Mouse (Mus musculus) c-Kit-positive CD71-negative TER-119-negative erythroid progenitor cells, embryonic 14.5 days (primary cell): ENCODE data around the gene Gm29133.

Experiments
- DNase-seq: peaks from one replicate; pipeline ENCODE4 v3.0.0-alpha.2; 2013; ENCODE audit warnings: low read depth

Gene Gm29133

GRCm38 (mm10) chr3:75747897-75748296, at the start of gene Gm29133:
Gene Gm29133 (plus strand): TSS chr3:75748197.
- DNase-seq = no peak

DNA sequence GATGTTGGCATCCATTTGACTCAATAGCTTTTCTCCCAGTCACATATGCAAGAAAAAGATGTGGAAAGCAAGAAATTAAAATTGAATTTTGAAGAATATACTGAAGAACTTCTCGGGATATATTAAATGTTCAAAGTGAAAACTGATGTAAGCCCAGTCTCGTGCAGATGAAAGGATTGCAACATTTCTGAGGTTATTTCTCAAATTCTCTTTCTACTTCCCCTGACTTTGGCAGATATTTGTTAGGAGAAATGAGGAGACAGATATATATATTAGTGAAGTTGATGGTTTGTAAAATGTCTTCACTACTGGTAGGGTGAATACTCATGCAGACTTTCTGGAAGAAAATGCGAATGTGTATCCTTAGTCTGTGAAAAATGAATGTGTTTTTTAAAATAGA, 48.9 kb upstream of the Gm29133 start:
- no peak for DNase-seq

- DNase-seq = no peak
These were observed 46.7 kb upstream of the Gm29133 start for GRCm38 (mm10) chr3:75701336-75701735.

DNA sequence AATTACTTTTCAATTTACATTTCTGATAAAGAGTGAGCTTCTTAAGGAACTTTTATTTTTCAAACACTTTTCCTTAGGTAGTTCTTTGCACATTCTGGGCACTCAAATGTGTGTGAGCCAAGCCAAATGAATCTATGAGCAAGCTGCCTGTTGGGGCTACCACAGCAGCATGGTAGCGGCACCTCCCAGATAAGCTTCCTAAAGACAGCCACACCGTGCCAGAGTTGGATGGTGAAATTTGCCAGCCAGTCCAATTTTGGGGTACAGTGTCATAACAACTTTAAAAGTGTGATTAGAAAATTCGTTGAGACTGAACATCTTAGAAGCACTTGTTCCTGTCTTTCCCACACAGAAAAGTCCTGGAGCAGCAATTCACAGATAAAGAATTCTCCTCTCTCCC, 41.5 kb upstream of the Gm29133 start:
- no peak for DNase-seq

- DNase-seq = no peak
These were observed 34.2 kb upstream of the Gm29133 start for GRCm38 (mm10) chr3:75713678-75714295.

DNA sequence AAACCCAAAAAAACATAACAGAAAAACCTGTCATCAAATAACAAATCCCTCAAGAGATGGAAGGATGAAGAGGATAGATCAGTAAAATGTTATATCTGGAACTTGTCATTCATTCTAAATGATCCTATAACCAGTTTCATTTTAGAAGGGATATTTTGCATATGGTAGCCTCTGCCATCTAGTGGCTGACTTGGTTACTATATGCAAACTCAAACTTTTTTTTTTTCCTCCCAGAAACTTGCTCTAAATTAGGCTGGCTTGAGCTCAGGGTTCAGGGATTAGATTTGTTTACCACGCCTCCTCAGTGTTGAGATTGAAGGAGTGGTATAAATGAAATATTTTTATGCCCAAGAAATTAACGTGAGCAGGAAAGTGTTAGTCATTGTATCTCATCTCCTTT, 27.3 kb upstream of the Gm29133 start:
- no peak for DNase-seq

DNA sequence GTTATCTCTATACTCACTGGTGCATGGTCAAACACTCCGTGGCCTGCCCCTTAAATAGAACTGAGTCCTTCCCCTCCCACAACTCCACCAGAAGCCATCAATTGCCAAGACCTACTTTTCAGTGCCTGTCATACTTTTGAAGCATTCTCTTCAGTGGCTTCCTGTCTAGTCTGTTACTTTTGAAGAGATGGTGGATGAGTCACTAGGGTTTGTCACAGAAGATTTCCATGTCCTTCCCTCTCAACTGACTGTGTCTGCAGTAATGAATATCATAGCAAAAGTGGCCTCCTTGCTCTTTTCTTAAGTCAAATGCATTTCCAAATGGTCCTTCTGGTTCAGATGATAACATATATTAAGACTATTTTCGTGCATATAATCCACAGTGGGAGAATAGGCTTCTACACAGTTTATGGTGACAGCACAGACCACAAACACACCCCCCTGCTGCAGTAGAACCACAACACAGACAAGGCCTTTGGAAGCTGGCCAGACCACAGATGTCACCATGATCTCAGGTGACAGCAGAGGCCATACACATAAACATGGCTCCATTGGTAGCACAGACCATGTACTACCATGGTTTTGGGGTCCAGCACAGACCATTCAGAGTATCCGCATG, 16.9 kb upstream of the Gm29133 start:
- no peak for DNase-seq

DNA sequence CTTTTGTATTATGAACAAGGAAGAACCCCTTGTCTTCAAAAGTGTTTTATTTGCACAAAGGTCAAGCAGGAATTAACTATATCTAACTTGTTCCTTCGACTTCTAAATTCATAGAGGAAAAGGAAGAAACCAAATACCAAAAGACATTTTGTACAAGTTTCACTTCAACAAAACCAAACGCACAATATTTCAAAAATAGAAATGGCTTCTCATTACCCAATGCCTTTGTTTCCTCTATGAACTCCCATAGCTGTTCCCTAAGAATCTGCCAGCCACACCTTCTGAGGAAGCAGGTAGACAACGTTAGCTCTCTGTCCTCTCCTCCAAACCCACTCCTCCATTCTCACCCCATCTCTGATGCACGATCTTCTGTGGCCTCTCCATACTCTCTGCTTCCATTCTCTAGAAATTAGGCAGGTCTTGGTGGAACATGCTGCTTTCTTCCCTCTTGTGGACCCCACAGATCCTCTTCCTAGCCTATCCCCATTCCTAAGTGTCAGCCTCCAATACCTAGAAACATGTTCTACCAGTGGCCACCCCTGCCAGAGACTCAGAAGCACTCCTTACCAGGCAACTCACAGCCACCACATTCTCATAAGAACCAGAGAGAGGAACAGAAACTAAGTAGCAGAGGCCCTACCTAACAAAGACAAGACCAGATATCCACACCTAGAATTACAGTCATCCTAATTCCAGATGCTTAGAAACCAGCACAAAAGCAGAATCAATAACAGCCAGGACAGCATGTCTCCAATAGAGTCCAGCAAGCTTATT, 4.1 kb upstream of the Gm29133 start:
- DNase-seq = no peak

GRCm38 (mm10) chr3:75745343-75745742, 2.7 kb upstream of the Gm29133 start:
- no peak for DNase-seq

GRCm38 (mm10) chr3:75763351-75763750, 15.4 kb downstream of the Gm29133 start:
- DNase-seq = no peak

- no peak for DNase-seq
These were observed 26.3 kb downstream of the Gm29133 start for GRCm38 (mm10) chr3:75774253-75774652.

DNA sequence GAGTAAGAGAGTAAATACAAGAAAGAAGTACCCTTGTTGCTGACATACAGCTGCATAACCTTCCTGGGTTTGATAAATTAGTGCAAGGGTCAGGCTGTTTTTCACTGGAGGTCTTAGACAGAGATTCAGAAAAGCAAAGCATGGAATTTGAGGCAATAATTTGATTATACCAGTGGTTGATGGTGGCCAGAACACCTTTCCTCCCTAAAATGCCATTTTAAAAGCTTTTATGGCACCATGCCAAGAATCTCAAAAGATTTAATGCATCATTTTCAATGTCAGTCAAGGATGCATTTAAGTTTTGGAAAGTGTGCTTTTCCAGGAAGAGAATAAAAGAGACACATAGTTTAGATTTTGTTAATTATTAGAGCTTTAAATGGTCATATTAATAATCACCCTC, 60.0 kb downstream of the Gm29133 start:
- no peak for DNase-seq

DNA sequence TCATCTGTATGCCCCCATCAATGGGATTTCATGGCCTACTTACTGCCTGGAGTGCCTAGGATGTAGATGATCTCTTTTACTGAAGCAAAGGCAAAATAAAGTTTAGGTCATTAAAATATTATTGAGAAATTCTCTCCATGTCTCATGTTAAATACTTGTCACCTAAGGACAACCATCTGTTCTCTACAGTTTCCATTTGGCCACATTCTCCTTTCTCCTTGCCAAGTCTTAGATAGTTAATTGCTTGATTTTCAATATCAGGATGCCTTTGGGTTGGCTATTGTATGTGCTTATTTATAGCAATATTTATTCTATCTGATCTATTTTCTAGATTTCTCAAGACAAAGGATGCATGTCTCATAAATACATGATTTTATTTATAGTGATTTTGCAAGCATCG, 75.9 kb downstream of the Gm29133 start:
- no peak for DNase-seq

GRCm38 (mm10) chr3:75824458-75824857, 76.5 kb downstream of the Gm29133 start:
- DNase-seq = no peak

DNA sequence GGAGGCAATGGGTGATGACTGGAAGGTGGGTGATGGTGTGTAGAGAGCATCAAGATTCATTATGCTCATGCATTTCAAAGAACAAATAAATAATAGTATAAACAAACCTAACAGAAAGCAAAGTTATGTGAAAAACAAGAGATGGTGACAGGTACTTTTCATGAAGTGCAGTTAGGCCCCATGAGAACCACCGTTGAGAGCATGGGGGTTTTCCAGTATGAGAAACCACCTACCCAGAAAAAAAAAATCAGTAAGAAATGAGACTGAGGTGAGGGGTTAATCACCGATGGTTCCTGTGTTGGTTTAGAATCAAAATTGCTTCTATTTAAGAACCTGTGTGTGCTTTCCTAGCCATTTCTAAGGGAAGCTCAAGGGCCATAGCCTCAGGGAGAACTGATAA, 86.8 kb downstream of the Gm29133 start:
- DNase-seq = no peak

- DNase-seq = peak; percentile 10
These were observed 87.4 kb downstream of the Gm29133 start for GRCm38 (mm10) chr3:75835286-75835967.
